In genomic region chr11:7211211-7211610, GRCm38 (mm10) we compare ENCODE assay signal across 11 mouse cellular contexts. TPM values are rescaled to one million over a fixed set of nuclear protein-coding genes. Genes with fewer than 3 reads are reported as not detected.
DNase-seq lines count a peak whose midpoint lies in the region; ATAC-seq and TF ChIP-seq lines count a peak whose summit lies in the region.
"Had no signal": no experiment of that assay in that cellular context is flagged by ENCODE, and none has a peak within 500 bp of the region (broad histone marks: within the 10 kb centered on the region; RNA-seq: fewer than 3 reads in every experiment).

No protein-coding gene starts in this region.

- no peak for ATAC-seq in heart, postnatal 0 days (ENCODE audit: insufficient read depth, low read depth)
- no peak for ATAC-seq in hindbrain, postnatal 0 days
- ATAC-seq in limb, embryonic 15.5 days (ENCODE audit: insufficient number of reproducible peaks, low FRiP score, low TSS enrichment, low read depth): no peak

- intact Hi-C loops in heart, postnatal 14 days (cut with DNase I): loop anchor here (2.0 to 10.0 kb wide), 7 partner anchors 124 to 1194 kb away; no protein-coding TSS in a partner anchor

- H3K27me3 ChIP-seq in heart, postnatal 0 days (ENCODE audit: control insufficient read depth, insufficient read depth, low read length): peaks cover 44% of the 10 kb centered on the region
- no peaks in the 10 kb centered on the region for H3K27me3 ChIP-seq in hindbrain, postnatal 0 days (ENCODE audit: insufficient read depth, low read length)
- peaks cover 35% of the 10 kb centered on the region for H3K27me3 ChIP-seq in limb, embryonic 15.5 days

- TF ChIP-seq EP300 in heart, postnatal 0 days (IDR thresholded peaks at IDR 0.05; ENCODE audit: low read depth): no peak

- 0 out of 2 replicates have a peak, but pooled peaks cover 5% of the 10 kb centered on the region for H3K36me3 ChIP-seq in heart, postnatal 0 days (replicated peaks; ENCODE audit: control insufficient read depth, insufficient read depth, low read length)
- H3K36me3 ChIP-seq in hindbrain, postnatal 0 days (ENCODE audit: insufficient read depth, low read length): peaks cover 10% of the 10 kb centered on the region; the same call in 1 of the 2 replicates
- H3K36me3 ChIP-seq in limb, embryonic 15.5 days: peaks cover 15% of the 10 kb centered on the region

- H3K4me2 ChIP-seq in heart, postnatal 0 days (ENCODE audit: low read depth, low read length): peak overlapping the region; percentile 2; the same call in 1 of the 2 replicates
- peak overlapping the region; percentile 76 for H3K4me2 ChIP-seq in hindbrain, postnatal 0 days (ENCODE audit: low read depth, low read length)
- H3K4me2 ChIP-seq in limb, embryonic 15.5 days: peak overlapping the region; percentile 28

- no peak for DNase-seq in heart, postnatal 0 days (ENCODE audit: low spot score)
- DNase-seq in heart, adult 9 months (ENCODE audit: low spot score in 2 of 2): no peak
- DNase-seq in adrenal gland, postnatal 36 days: peak; percentile 14 to 45
- peak; percentile 63 for DNase-seq in hindbrain, postnatal 0 days (ENCODE audit: low spot score)
- no peak for DNase-seq in c-Kit-positive CD71-positive TER-119-positive erythroid progenitor cells, embryonic 14.5 days (ENCODE audit: low spot score)
- DNase-seq in testis, postnatal 14 days (ENCODE audit: low spot score): no peak
- no peak for DNase-seq in heart, postnatal 14 days

- H3K4me3 ChIP-seq in heart, postnatal 0 days (ENCODE audit: low read depth, low read length): no peak overlapping the region
- no peak overlapping the region for H3K4me3 ChIP-seq in hindbrain, postnatal 0 days (ENCODE audit: low read length)
- peak overlapping the region; percentile 24 for H3K4me3 ChIP-seq in limb, embryonic 15.5 days
- H3K4me3 ChIP-seq: megakaryocyte, embryonic 14.5 days had no signal

- WGBS in heart, postnatal 0 days: 17% methylated on average over 9 of the region's 9 CpGs
- 12% methylated on average over 9 of the region's 9 CpGs for WGBS in hindbrain, postnatal 0 days
- WGBS in limb, embryonic 15.5 days: 12% methylated on average over 9 of the region's 9 CpGs

- no peak overlapping the region for H3K9ac ChIP-seq in heart, postnatal 0 days (replicated peaks; ENCODE audit: low read depth, low read length)
- no peak overlapping the region for H3K9ac ChIP-seq in hindbrain, postnatal 0 days (replicated peaks; ENCODE audit: low read length)
- no peak overlapping the region for H3K9ac ChIP-seq in limb, embryonic 15.5 days

- TF ChIP-seq CTCF in heart, postnatal 0 days (IDR thresholded peaks at IDR 0.05; ENCODE audit: low read depth): no peak
- TF ChIP-seq CTCF in hindbrain, postnatal 0 days (IDR thresholded peaks at IDR 0.05; ENCODE audit: low read depth): no peak

- H3K4me1 ChIP-seq in heart, postnatal 0 days (ENCODE audit: control insufficient read depth, insufficient read depth): peaks cover 14% of the 10 kb centered on the region; the same call in 1 of the 2 replicates
- 0 out of 2 replicates have a peak, but pooled peaks cover 4% of the 10 kb centered on the region for H3K4me1 ChIP-seq in hindbrain, postnatal 0 days (ENCODE audit: insufficient read depth, low read length)
- H3K4me1 ChIP-seq in limb, embryonic 15.5 days: peaks cover 39% of the 10 kb centered on the region

- no peaks in the 10 kb centered on the region for H3K9me3 ChIP-seq in heart, postnatal 0 days (replicated peaks; ENCODE audit: control insufficient read depth, low read length)
- H3K9me3 ChIP-seq in hindbrain, postnatal 0 days (ENCODE audit: low read length): no peaks in the 10 kb centered on the region
- no peaks in the 10 kb centered on the region for H3K9me3 ChIP-seq in limb, embryonic 15.5 days
- H3K9me3 ChIP-seq: megakaryocyte, embryonic 14.5 days had no signal

- H3K27ac ChIP-seq in heart, postnatal 0 days (ENCODE audit: low read depth): no peak overlapping the region
- no peak overlapping the region for H3K27ac ChIP-seq in hindbrain, postnatal 0 days
- no peak overlapping the region for H3K27ac ChIP-seq in limb, embryonic 15.5 days

RNA-seq across cellular contexts. Expression of gene Igfbp3, which starts 2.5 kb away (rescaled TPM):
- 46.5 and 59.5 TPM in 2 replicates for total RNA-seq in heart, postnatal 0 days (2014; rRNA removed; ENCODE audit: low replicate concordance)
- 17.2 and 18.1 TPM in 2 replicates for polyA plus RNA-seq in heart, postnatal 0 days (2015; fragmentation: Nextera tagmentation; extraction: Ambion mirVana)
- total RNA-seq in adrenal gland, postnatal 36 days (2021): 10 to 100 TPM; 58.6 to 75.0 TPM
- total RNA-seq in hindbrain, postnatal 0 days (2014; rRNA removed): 35.7 and 47.2 TPM in 2 replicates
- polyA plus RNA-seq in hindbrain, postnatal 0 days (2015; fragmentation: Nextera tagmentation; extraction: Ambion mirVana): 24.6 and 25.3 TPM in 2 replicates
- polyA plus RNA-seq in limb, embryonic 15.5 days (2015; fragmentation: Nextera tagmentation; extraction: Ambion mirVana): 137 and 148 TPM in 2 replicates
- total RNA-seq in heart, postnatal 14 days (2021): 10 to 100 TPM; 34.1 to 43.8 TPM
- total RNA-seq: hematopoietic stem cell, adult 5-6 weeks had no signal

RNA-seq across cellular contexts. Expression of gene Igfbp1, which starts 13.6 kb away (rescaled TPM):
- total RNA-seq in heart, postnatal 0 days (2014; rRNA removed; ENCODE audit: low replicate concordance): 2.7 and 10.6 TPM in 2 replicates
- not detected in 2 replicates for polyA plus RNA-seq in heart, postnatal 0 days (2015; fragmentation: Nextera tagmentation; extraction: Ambion mirVana)
- under 1 TPM in 1 of 2 experiments, not detected in 1; 0.46 TPM for total RNA-seq in adrenal gland, postnatal 36 days (2021)
- total RNA-seq in hindbrain, postnatal 0 days (2014; rRNA removed): not detected in 2 replicates
- polyA plus RNA-seq in hindbrain, postnatal 0 days (2015; fragmentation: Nextera tagmentation; extraction: Ambion mirVana): 0.19 TPM in 1 of 2 replicates, not detected in the other
- polyA plus RNA-seq in limb, embryonic 15.5 days (2015; fragmentation: Nextera tagmentation; extraction: Ambion mirVana): 0.71 and 0.81 TPM in 2 replicates
- total RNA-seq in heart, postnatal 14 days (2021): not detected
- total RNA-seq: common myeloid progenitor, adult 5-6 weeks; hematopoietic stem cell, adult 5-6 weeks had no signal

RNA-seq across cellular contexts. Expression of gene Gm11985, which starts 22.8 kb away (rescaled TPM):
- total RNA-seq in heart, postnatal 0 days (2014; rRNA removed; ENCODE audit: low replicate concordance): not detected in 2 replicates
- polyA plus RNA-seq in heart, postnatal 0 days (2015; fragmentation: Nextera tagmentation; extraction: Ambion mirVana): not detected in 2 replicates
- not detected for total RNA-seq in adrenal gland, postnatal 36 days (2021)
- not detected in 2 replicates for total RNA-seq in hindbrain, postnatal 0 days (2014; rRNA removed)
- polyA plus RNA-seq in hindbrain, postnatal 0 days (2015; fragmentation: Nextera tagmentation; extraction: Ambion mirVana): not detected in 2 replicates
- not detected in 2 replicates for polyA plus RNA-seq in limb, embryonic 15.5 days (2015; fragmentation: Nextera tagmentation; extraction: Ambion mirVana)
- total RNA-seq in heart, postnatal 14 days (2021): not detected
- total RNA-seq: common myeloid progenitor, adult 5-6 weeks; hematopoietic stem cell, adult 5-6 weeks had no signal

Comparison
In these comparisons a context has a peak if more than half of its experiments do, and no peak if none do; other contexts are left out.
1. DNase-seq: peak in adrenal gland, postnatal 36 days (2 of 2) and hindbrain, postnatal 0 days (single experiment); none in heart, postnatal 0 days (single experiment), heart, adult 9 months (0 of 2), c-Kit-positive CD71-positive TER-119-positive erythroid progenitor cells, embryonic 14.5 days (single experiment), testis, postnatal 14 days (single experiment) and heart, postnatal 14 days (0 of 2).
2. H3K4me2 ChIP-seq: peak in every context shown above with its lines; median percentile 76 in hindbrain, postnatal 0 days; 28 in limb, embryonic 15.5 days; 2 in heart, postnatal 0 days.